Mouse (Mus musculus): Measurements from ENCODE around the gene Dzip1. TPM values are rescaled to one million over a fixed set of nuclear protein-coding genes. Genes with fewer than 3 reads are reported as not detected.

Gene Dzip1
- 9.3 and 10.1 TPM in 2 replicates for polyA plus RNA-seq (2016; fragmentation: Nextera tagmentation; extraction: Ambion mirVana)

GRCm38 (mm10) chr14:118924673-118925615, at the start of gene Dzip1:
Gene Dzip1, minus strand, starts transcription at chr14:118925460.
- Histone ChIP-seq H3K9me3 (replicated peaks) (no peaks in the 10 kb centered on the region), H3K4me3 (peak within 1 kb of the TSS; percentile 62), H3K4me1 (replicated peaks) (peaks cover 25% of the 10 kb centered on the region), H3K36me3 (no peaks in the 10 kb centered on the region), H3K4me2 (peak within 1 kb of the TSS; percentile 89), H3K27me3 (replicated peaks) (peaks cover 20% of the 10 kb centered on the region; the same call in 1 of the 2 replicates), H3K9ac (peak within 1 kb of the TSS; percentile 76), H3K27ac (ENCODE audit: poor library complexity, severe bottlenecking) (peak within 1 kb of the TSS; percentile 42)
- ATAC-seq (ENCODE audit: insufficient number of reproducible peaks, low FRiP score), result peak; percentile 83
- 1% methylated on average over 54 of the region's 55 CpGs for WGBS

- Histone ChIP-seq H3K9ac (no peak overlapping the region), H3K36me3 (peaks cover 84% of the 10 kb centered on the region), H3K4me3 (no peak overlapping the region), H3K27ac (ENCODE audit: poor library complexity, severe bottlenecking) (no peak overlapping the region), H3K27me3 (replicated peaks) (no peaks in the 10 kb centered on the region), H3K9me3 (replicated peaks) (no peaks in the 10 kb centered on the region), H3K4me1 (replicated peaks) (no peaks in the 10 kb centered on the region), H3K4me2 (no peak overlapping the region)
- ATAC-seq (ENCODE audit: insufficient number of reproducible peaks, low FRiP score), result no peak
- 91% methylated on average over 6 of the region's 6 CpGs for WGBS
These were observed 47.0 kb upstream of the Dzip1 start for GRCm38 (mm10) chr14:118972268-118972667.

GRCm38 (mm10) chr14:118967646-118968045, 42.4 kb upstream of the Dzip1 start:
- H3K9me3 ChIP-seq (replicated peaks), result no peaks in the 10 kb centered on the region
- no peaks in the 10 kb centered on the region for H3K27me3 ChIP-seq (replicated peaks)
- no peak overlapping the region for H3K4me3 ChIP-seq
- no peak overlapping the region for H3K4me2 ChIP-seq
- ATAC-seq (ENCODE audit: insufficient number of reproducible peaks, low FRiP score), result no peak
- H3K27ac ChIP-seq (ENCODE audit: poor library complexity, severe bottlenecking), result no peak overlapping the region
- H3K9ac ChIP-seq, result no peak overlapping the region
- no peaks in the 10 kb centered on the region for H3K4me1 ChIP-seq (replicated peaks)
- WGBS, result 72% methylated on average over 7 of the region's 7 CpGs
- peaks cover 53% of the 10 kb centered on the region for H3K36me3 ChIP-seq

- WGBS, result 86% methylated on average over 4 of the region's 4 CpGs
These were observed 40.2 kb upstream of the Dzip1 start for GRCm38 (mm10) chr14:118965356-118966000.

GRCm38 (mm10) chr14:118958010-118958409, 32.8 kb upstream of the Dzip1 start:
- no peak for ATAC-seq (ENCODE audit: insufficient number of reproducible peaks, low FRiP score)
- no peaks in the 10 kb centered on the region for H3K9me3 ChIP-seq (replicated peaks)
- WGBS, result 76% methylated on average over 3 of the region's 3 CpGs
- peaks cover 74% of the 10 kb centered on the region for H3K36me3 ChIP-seq
- no peak overlapping the region for H3K9ac ChIP-seq
- no peak overlapping the region for H3K4me3 ChIP-seq
- H3K4me2 ChIP-seq, result no peak overlapping the region
- no peak overlapping the region for H3K27ac ChIP-seq (ENCODE audit: poor library complexity, severe bottlenecking)
- no peaks in the 10 kb centered on the region for H3K27me3 ChIP-seq (replicated peaks)
- H3K4me1 ChIP-seq (replicated peaks), result no peaks in the 10 kb centered on the region

More at GRCm38 (mm10) chr14:118965356-118966000, 40.2 kb upstream of the Dzip1 start:
- Histone ChIP-seq H3K4me2 (no peak overlapping the region), H3K36me3 (peaks cover 52% of the 10 kb centered on the region), H3K4me3 (no peak overlapping the region), H3K27me3 (replicated peaks) (no peaks in the 10 kb centered on the region), H3K9me3 (replicated peaks) (no peaks in the 10 kb centered on the region), H3K9ac (no peak overlapping the region), H3K4me1 (replicated peaks) (no peaks in the 10 kb centered on the region), H3K27ac (ENCODE audit: poor library complexity, severe bottlenecking) (no peak overlapping the region)
- no peak for ATAC-seq (ENCODE audit: insufficient number of reproducible peaks, low FRiP score)

GRCm38 (mm10) chr14:118951912-118952583, 26.8 kb upstream of the Dzip1 start:
- Histone ChIP-seq H3K9me3 (replicated peaks) (no peaks in the 10 kb centered on the region), H3K4me1 (replicated peaks) (peaks cover 9% of the 10 kb centered on the region), H3K36me3 (peaks cover 36% of the 10 kb centered on the region), H3K4me2 (no peak overlapping the region), H3K4me3 (no peak overlapping the region), H3K27ac (ENCODE audit: poor library complexity, severe bottlenecking) (no peak overlapping the region), H3K9ac (no peak overlapping the region), H3K27me3 (replicated peaks) (no peaks in the 10 kb centered on the region)
- WGBS, result 94% methylated on average over 9 of the region's 9 CpGs
- no peak for ATAC-seq (ENCODE audit: insufficient number of reproducible peaks, low FRiP score)

GRCm38 (mm10) chr14:118948841-118949240, 23.6 kb upstream of the Dzip1 start:
- ATAC-seq (ENCODE audit: insufficient number of reproducible peaks, low FRiP score), result no peak
- Histone ChIP-seq H3K9ac (no peak overlapping the region), H3K27ac (ENCODE audit: poor library complexity, severe bottlenecking) (no peak overlapping the region), H3K4me2 (no peak overlapping the region), H3K4me3 (no peak overlapping the region), H3K9me3 (replicated peaks) (no peaks in the 10 kb centered on the region), H3K4me1 (replicated peaks) (peaks cover 21% of the 10 kb centered on the region), H3K27me3 (replicated peaks) (no peaks in the 10 kb centered on the region), H3K36me3 (peaks cover 13% of the 10 kb centered on the region)
- WGBS, result 84% methylated on average over 1 of the region's 1 CpGs

- Histone ChIP-seq H3K4me3 (no peak overlapping the region), H3K27me3 (replicated peaks) (no peaks in the 10 kb centered on the region), H3K4me2 (no peak overlapping the region), H3K9ac (no peak overlapping the region), H3K4me1 (replicated peaks) (peaks cover 30% of the 10 kb centered on the region), H3K9me3 (replicated peaks) (no peaks in the 10 kb centered on the region), H3K27ac (ENCODE audit: poor library complexity, severe bottlenecking) (no peak overlapping the region), H3K36me3 (no peaks in the 10 kb centered on the region)
- no peak for ATAC-seq (ENCODE audit: insufficient number of reproducible peaks, low FRiP score)
- 70% methylated on average over 2 of the region's 2 CpGs for WGBS
These were observed 19.4 kb upstream of the Dzip1 start for GRCm38 (mm10) chr14:118944702-118945101.

GRCm38 (mm10) chr14:118942076-118942475, 16.8 kb upstream of the Dzip1 start:
- ATAC-seq (ENCODE audit: insufficient number of reproducible peaks, low FRiP score), result no peak
- no peaks in the 10 kb centered on the region for H3K36me3 ChIP-seq
- H3K4me3 ChIP-seq, result no peak overlapping the region
- H3K4me2 ChIP-seq, result no peak overlapping the region
- peaks cover 37% of the 10 kb centered on the region for H3K4me1 ChIP-seq (replicated peaks)
- no peaks in the 10 kb centered on the region for H3K27me3 ChIP-seq (replicated peaks)
- H3K9me3 ChIP-seq (replicated peaks), result no peaks in the 10 kb centered on the region
- 51% methylated on average over 12 of the region's 12 CpGs for WGBS
- no peak overlapping the region for H3K9ac ChIP-seq
- H3K27ac ChIP-seq (ENCODE audit: poor library complexity, severe bottlenecking), result no peak overlapping the region

- H3K27me3 ChIP-seq (replicated peaks), result no peaks in the 10 kb centered on the region
- H3K9me3 ChIP-seq (replicated peaks), result no peaks in the 10 kb centered on the region
- H3K4me2 ChIP-seq, result no peak overlapping the region
- no peak overlapping the region for H3K4me3 ChIP-seq
- H3K9ac ChIP-seq, result no peak overlapping the region; the same call in 1 of the 2 replicates
- 70% methylated on average over 4 of the region's 4 CpGs for WGBS
- H3K36me3 ChIP-seq, result no peaks in the 10 kb centered on the region
- H3K27ac ChIP-seq (ENCODE audit: poor library complexity, severe bottlenecking), result no peak overlapping the region
- H3K4me1 ChIP-seq (replicated peaks), result peaks cover 39% of the 10 kb centered on the region
- ATAC-seq (ENCODE audit: insufficient number of reproducible peaks, low FRiP score), result no peak
These were observed 15.7 kb upstream of the Dzip1 start for GRCm38 (mm10) chr14:118940796-118941495.

All from heart, embryonic 12.5 days (tissue).